Mouse (Mus musculus) gastrocnemius, postnatal 25 days (tissue): ENCODE data around the gene Lgr6. TPM values are rescaled to one million over a fixed set of nuclear protein-coding genes. Genes with fewer than 3 reads are reported as not detected.

Experiments
- DNase-seq: peaks from one replicate; pipeline ENCODE4 v3.0.0; 2022
- total RNA-seq, 2 experiments: library from RNA; stranded (reverse); gene quantifications; 1 replicate in 1 of 2; 2 replicates in 1 of 2; pipeline ENCODE4 v1.2.3; 2021

The Lgr6 gene
- total RNA-seq, 2 experiments from 2014 or later, result 0.51 to 0.54 TPM

DNA sequence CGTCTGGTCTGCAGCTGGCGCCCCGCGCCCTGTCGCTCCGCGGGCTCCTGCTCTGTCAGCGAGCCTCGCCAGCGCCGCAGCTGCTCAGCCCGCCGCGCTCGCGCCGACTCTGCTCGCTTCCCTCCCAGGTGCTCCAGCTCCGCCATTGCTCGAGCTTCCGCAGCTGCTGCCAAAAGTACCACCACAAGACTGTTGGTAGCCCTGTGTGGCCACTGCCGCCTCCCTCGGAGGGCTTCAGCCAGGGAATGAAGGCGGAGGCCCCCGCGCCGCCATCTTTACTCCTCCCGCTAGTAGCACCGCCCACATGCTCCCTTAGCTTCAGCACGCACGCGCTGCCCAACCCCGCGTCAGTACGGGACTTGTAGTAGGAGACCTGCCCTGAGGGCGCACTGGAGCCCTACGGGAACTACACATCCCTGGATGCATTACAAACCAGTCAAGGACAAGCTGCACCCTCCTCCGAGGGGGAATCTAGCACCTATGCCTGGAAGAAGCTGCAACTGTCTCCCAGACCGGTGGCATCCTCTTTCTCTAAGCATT lies 149.4 kb downstream of the Lgr6 start, which contains the start of gene Ppp1r12b:
Gene Ppp1r12b, minus strand, starts transcription at position 306 of the 540 bp plus-strand sequence.
- peak; percentile 96 for DNase-seq

DNA sequence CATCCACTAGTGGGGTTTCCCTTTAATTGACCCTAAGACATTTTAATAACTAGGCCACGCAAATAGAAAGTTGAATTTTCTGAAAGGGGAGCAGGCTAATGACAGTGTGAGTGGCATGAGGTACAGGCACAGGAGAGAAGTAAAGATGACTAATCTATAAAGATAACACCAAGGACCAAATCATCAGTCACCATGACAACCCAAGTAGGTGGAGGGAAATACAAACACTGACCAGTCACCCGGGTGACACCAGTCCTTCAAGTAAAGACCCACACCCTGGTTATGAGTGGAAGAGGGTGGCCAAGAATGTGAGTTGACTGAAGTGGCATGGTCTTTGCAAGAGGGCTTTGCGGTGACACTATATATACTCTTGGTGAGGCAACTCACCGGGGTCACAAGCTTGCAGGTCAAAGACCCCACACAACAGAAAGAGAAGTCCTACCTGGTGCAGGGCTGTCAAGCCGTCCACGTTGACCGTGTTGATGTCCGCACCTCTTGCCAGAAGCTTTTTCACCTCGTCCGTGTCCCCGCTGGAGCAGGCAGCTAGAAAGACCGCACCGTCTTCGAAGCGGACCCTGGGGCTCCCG lies 149.9 kb downstream of the Lgr6 start:
- DNase-seq, result peak; percentile 16

DNA sequence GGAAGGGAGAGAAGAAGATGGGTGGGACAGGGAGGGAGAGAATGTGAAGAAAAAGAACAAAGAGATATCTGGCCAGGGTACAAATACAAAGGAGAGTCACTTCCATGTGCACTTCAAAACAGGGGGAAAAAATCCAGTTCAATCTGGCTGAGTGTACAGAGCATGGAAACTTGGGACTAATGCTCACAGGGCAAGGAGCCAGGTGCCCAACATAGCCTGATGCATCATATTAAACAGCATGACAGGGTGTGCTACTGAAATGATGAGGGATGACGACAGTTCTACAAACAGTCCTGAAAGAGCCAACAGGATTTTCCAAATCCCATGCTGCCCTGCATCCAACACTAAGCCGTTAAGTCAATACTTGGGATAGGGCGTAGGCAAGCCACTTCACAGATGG lies 155.1 kb downstream of the Lgr6 start:
- DNase-seq, result peak; percentile 35

DNA sequence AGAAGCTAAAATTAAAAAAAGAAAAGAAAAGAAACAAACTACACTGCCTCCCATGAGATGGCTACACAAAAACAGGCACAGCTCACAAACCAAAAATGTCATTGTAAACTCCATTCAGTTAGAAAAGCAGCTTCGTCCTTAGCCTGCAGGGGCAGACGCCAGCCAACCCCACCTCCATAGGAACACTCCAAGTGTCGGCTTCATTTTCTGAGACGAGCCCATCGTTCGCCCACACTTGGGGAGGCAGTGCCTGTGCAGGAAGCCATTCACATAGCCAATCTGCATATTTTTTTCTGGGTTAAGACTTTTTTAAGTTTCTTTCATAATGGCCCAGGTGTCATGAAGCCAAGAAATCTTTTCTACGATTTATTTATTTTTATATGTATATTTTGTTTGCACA lies 157.5 kb downstream of the Lgr6 start:
- no peak for DNase-seq

DNA sequence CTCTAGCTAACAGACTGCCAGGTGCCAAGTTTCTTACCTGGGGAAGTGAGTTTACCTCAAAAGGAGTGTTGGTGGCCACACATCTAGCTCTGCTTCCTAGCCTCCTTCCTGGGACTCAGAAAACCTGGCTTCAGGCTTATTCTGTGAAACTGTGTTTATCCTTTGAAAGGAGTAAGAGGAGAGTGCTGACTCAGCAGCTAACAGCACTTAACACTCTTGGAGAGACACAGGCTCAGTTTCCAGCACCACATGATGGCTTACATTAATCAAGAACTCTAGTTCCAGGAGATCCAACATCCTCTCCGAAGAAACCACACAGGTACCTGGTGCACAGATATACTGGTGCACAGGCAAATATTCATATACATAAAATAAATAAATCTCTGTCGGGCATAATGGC lies 162.2 kb downstream of the Lgr6 start:
- DNase-seq, result no peak

DNA sequence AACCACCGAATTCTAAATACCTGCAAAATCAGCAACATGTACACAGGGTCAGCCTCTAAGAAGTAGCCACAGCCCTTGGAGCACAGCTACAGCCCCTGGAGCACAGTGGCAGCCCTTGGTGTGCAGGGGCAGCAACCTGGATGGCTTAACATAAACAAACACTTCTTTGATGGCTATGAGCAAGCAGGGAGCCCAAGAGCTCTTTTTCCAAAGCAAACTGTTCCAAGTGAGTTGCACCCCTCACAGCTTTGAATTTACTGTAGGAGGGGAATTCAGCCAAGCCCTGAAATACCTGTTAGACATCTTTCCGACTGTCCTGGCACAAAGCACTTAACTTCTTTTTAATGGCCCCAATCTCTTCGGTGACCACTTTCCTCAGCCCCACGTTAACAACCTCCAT lies 164.2 kb downstream of the Lgr6 start:
- DNase-seq, result no peak

DNA sequence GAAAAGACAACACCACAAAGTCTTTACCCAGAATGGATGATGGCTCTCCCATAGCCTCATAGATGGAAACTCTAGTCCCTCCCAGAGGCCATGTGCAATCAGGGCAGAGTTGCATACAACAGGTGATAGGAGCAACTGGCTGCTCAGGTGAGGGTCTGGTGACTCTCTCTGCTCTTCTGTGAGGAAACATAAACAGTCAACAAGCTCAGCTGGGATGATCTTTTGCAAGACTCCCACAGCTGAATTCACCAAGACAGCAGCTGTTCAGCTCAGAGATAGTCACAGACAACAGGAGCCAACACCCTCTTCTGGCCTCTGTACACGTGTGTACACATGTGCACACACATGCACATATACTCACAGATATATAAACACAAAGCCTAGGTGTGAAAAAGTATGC lies 166.8 kb downstream of the Lgr6 start:
- DNase-seq, result no peak

DNA sequence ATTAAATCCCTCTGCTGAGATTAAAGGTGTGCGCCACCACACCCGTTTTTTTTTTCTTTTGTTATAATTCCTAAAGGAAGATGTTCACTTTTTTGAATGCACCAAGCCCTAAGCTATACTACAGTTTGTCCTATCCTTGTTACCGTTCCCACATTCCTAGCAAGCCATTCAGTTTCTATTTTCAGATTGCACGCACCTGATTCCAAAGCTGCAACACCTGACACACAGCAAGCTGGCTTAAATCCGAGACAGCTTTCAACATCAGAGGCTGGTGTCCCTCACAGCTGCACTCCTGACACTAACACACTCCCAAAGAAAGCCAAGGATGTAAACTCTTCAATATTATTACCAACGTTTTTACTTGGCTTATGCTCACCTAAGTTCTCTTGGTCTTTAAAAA lies 168.7 kb downstream of the Lgr6 start:
- no peak for DNase-seq

Other genes starting within 250 kb of the Lgr6 start
- gene Ppp1r12b, start 149.3 kb downstream of the Lgr6 start, total RNA-seq, result 100 to 1,000 TPM; 193 to 200 TPM
- gene Ube2t, start 142.7 kb downstream of the Lgr6 start, total RNA-seq, result 1 to 10 TPM; 6.5 to 8.7 TPM
- under 1 TPM; 0.20 to 0.38 TPM for gene Ptpn7, start 27.4 kb upstream of the Lgr6 start, total RNA-seq
- 10 to 100 TPM; 14.9 to 15.7 TPM for gene Arl8a, start 41.5 kb upstream of the Lgr6 start, total RNA-seq
- under 1 TPM; 0.59 to 0.83 TPM for gene Gpr37l1, start 62.4 kb upstream of the Lgr6 start, total RNA-seq
- under 1 TPM in 1 of 2 experiments, not detected in 1; 0.18 TPM for gene Elf3, start 153.3 kb upstream of the Lgr6 start, total RNA-seq
- gene Rnpep, start 178.8 kb upstream of the Lgr6 start, total RNA-seq, result 10 to 100 TPM; 12.0 to 12.9 TPM
- gene Timm17a, start 208.5 kb upstream of the Lgr6 start, total RNA-seq, result 100 to 1,000 TPM; 282 to 296 TPM
- 10 to 100 TPM in 1 of 2 experiments, 1 to 10 TPM in 1; 3.0 to 10.9 TPM for gene Lmod1, start 219.5 kb upstream of the Lgr6 start, total RNA-seq